In genomic region chr11:116810528-116810927, GRCm38 (mm10) we compare ENCODE assay signal across 13 mouse cellular contexts. TPM values are rescaled to one million over a fixed set of nuclear protein-coding genes. Genes with fewer than 3 reads are reported as not detected.
A peak's percentile ranks its signal among the peaks of the same experiment; 100 is the strongest.
DNase-seq lines count a peak whose midpoint lies in the region; ATAC-seq and TF ChIP-seq lines count a peak whose summit lies in the region.
"Had no signal": no experiment of that assay in that cellular context is flagged by ENCODE, and none has a peak within 500 bp of the region (broad histone marks: within the 10 kb centered on the region; RNA-seq: fewer than 3 reads in every experiment).

No protein-coding gene starts in this region.

- WGBS in heart, embryonic 14.5 days = 86% methylated on average over 11 of the region's 11 CpGs
- 93% methylated on average over 11 of the region's 11 CpGs for WGBS in heart, adult 2 months
- 66% methylated on average over 11 of the region's 11 CpGs for WGBS in embryonic facial prominence, embryonic 13.5 days
- WGBS in hindbrain, embryonic 12.5 days = 30% methylated on average over 11 of the region's 11 CpGs
- WGBS in midbrain, postnatal 0 days = 31% methylated on average over 11 of the region's 11 CpGs

- peaks cover 9% of the 10 kb centered on the region for H3K36me3 ChIP-seq in heart, embryonic 14.5 days (ENCODE audit: control insufficient read depth, insufficient read depth, low read length)
- no peaks in the 10 kb centered on the region for H3K36me3 ChIP-seq in heart, adult 2 months (ENCODE audit: control insufficient read depth, insufficient read depth, low read length)
- H3K36me3 ChIP-seq in embryonic facial prominence, embryonic 13.5 days = no peaks in the 10 kb centered on the region
- no peaks in the 10 kb centered on the region for H3K36me3 ChIP-seq in hindbrain, embryonic 12.5 days
- no peaks in the 10 kb centered on the region for H3K36me3 ChIP-seq in midbrain, postnatal 0 days (ENCODE audit: insufficient read depth, low read length)
- H3K36me3 ChIP-seq: liver, embryonic 15.5 days had no signal

- no peaks in the 10 kb centered on the region for H3K9me3 ChIP-seq in heart, embryonic 14.5 days (ENCODE audit: control insufficient read depth, low read length)
- H3K9me3 ChIP-seq in embryonic facial prominence, embryonic 13.5 days = no peaks in the 10 kb centered on the region
- no peaks in the 10 kb centered on the region for H3K9me3 ChIP-seq in hindbrain, embryonic 12.5 days (replicated peaks)
- H3K9me3 ChIP-seq in midbrain, postnatal 0 days (ENCODE audit: low read length) = no peaks in the 10 kb centered on the region
- H3K9me3 ChIP-seq: liver, embryonic 15.5 days had no signal

- intact Hi-C loops in heart, adult 2 months (cut with DNase I) = loop anchor here (10.0 kb wide), 1 partner anchor 316 kb away; the partner anchor contains the start of gene Prpsap1

- no peak overlapping the region for H3K4me2 ChIP-seq in heart, embryonic 14.5 days (ENCODE audit: low read length)
- no peak overlapping the region for H3K4me2 ChIP-seq in embryonic facial prominence, embryonic 13.5 days
- peak overlapping the region; percentile 56 for H3K4me2 ChIP-seq in hindbrain, embryonic 12.5 days (replicated peaks)
- peak overlapping the region; percentile 50 for H3K4me2 ChIP-seq in midbrain, postnatal 0 days (ENCODE audit: low read depth, low read length, poor library complexity, severe bottlenecking)

- TF ChIP-seq EP300 in heart, adult 2 months (IDR thresholded peaks at IDR 0.05; ENCODE audit: insufficient read depth, low read depth, low read length) = no peak

- H3K9ac ChIP-seq in heart, embryonic 14.5 days (ENCODE audit: low read length) = peak overlapping the region; percentile 70; the same call in 1 of the 2 replicates
- H3K9ac ChIP-seq in heart, adult 2 months (ENCODE audit: low read depth, low read length) = no peak overlapping the region
- H3K9ac ChIP-seq in embryonic facial prominence, embryonic 13.5 days = no peak overlapping the region
- H3K9ac ChIP-seq in hindbrain, embryonic 12.5 days = peak overlapping the region; percentile 61; the same call in 1 of the 2 replicates
- H3K9ac ChIP-seq in midbrain, postnatal 0 days (replicated peaks; ENCODE audit: low read length, poor library complexity, severe bottlenecking) = peak overlapping the region; percentile 54
- H3K9ac ChIP-seq: liver, embryonic 15.5 days had no signal

- H3K27ac ChIP-seq in heart, embryonic 14.5 days (replicated peaks in 1 of 2; ENCODE audit: control insufficient read depth in 1 of 2, insufficient read depth in 1 of 2, low read depth in 2 of 2, low read length in 2 of 2) = no peak overlapping the region
- no peak overlapping the region for H3K27ac ChIP-seq in heart, adult 2 months
- peak overlapping the region; percentile 66; the same call in 1 of the 2 replicates for H3K27ac ChIP-seq in embryonic facial prominence, embryonic 13.5 days
- H3K27ac ChIP-seq in hindbrain, embryonic 12.5 days = peak overlapping the region; percentile 98
- H3K27ac ChIP-seq in midbrain, postnatal 0 days (ENCODE audit: low read depth, low read length) = peak overlapping the region; percentile 96
- H3K27ac ChIP-seq: liver, embryonic 15.5 days had no signal

- no peak for DNase-seq in heart, adult 2 months
- DNase-seq in midbrain, postnatal 0 days (ENCODE audit: low spot score) = peak; percentile 76
- DNase-seq in gastrocnemius, adult 18-20 months (ENCODE audit: low spot score) = no peak
- DNase-seq in frontal cortex, postnatal 14 days (ENCODE audit: low spot score in 2 of 2) = no peak
- DNase-seq in adrenal gland, postnatal 36 days = no peak

- no peak for TF ChIP-seq POLR2A in heart, adult 2 months (IDR thresholded peaks at IDR 0.05; ENCODE audit: insufficient read depth, low read depth, low read length)

- no peak for ATAC-seq in heart, embryonic 14.5 days (ENCODE audit: insufficient number of reproducible peaks, insufficient read depth, low FRiP score, low read depth)
- ATAC-seq in embryonic facial prominence, embryonic 13.5 days (ENCODE audit: insufficient number of reproducible peaks, insufficient read depth, low FRiP score, low TSS enrichment, low read depth) = no peak
- no peak for ATAC-seq in hindbrain, embryonic 12.5 days (ENCODE audit: low FRiP score)
- ATAC-seq in midbrain, postnatal 0 days (ENCODE audit: low FRiP score) = peak; percentile 51; the same call in 1 of the 2 replicates

- no peaks in the 10 kb centered on the region; the same call in 1 of the 2 replicates for H3K27me3 ChIP-seq in heart, embryonic 14.5 days (ENCODE audit: control insufficient read depth, insufficient read depth, low read length)
- no peaks in the 10 kb centered on the region for H3K27me3 ChIP-seq in heart, adult 2 months (ENCODE audit: control insufficient read depth, insufficient read depth, low read length)
- peaks cover 15% of the 10 kb centered on the region; the same call in 1 of the 2 replicates for H3K27me3 ChIP-seq in embryonic facial prominence, embryonic 13.5 days
- no peaks in the 10 kb centered on the region; the same call in 1 of the 2 replicates for H3K27me3 ChIP-seq in hindbrain, embryonic 12.5 days
- H3K27me3 ChIP-seq in midbrain, postnatal 0 days (ENCODE audit: insufficient read depth, low read length) = no peaks in the 10 kb centered on the region

- no peaks in the 10 kb centered on the region for H3K79me2 ChIP-seq in heart, adult 2 months (replicated peaks; ENCODE audit: control insufficient read depth, insufficient read depth, low read length)

- H3K4me1 ChIP-seq in heart, embryonic 14.5 days (ENCODE audit: control insufficient read depth in 2 of 2, insufficient read depth in 2 of 2, low read length in 2 of 2) = peaks cover 35 to 52% of the 10 kb centered on the region in 2 experiments
- peaks cover 23% of the 10 kb centered on the region for H3K4me1 ChIP-seq in heart, adult 2 months (ENCODE audit: control insufficient read depth, insufficient read depth, low read length)
- H3K4me1 ChIP-seq in embryonic facial prominence, embryonic 13.5 days = peaks cover 60% of the 10 kb centered on the region
- peaks cover 68% of the 10 kb centered on the region for H3K4me1 ChIP-seq in hindbrain, embryonic 12.5 days
- H3K4me1 ChIP-seq in midbrain, postnatal 0 days (ENCODE audit: insufficient read depth, low read length) = peaks cover 22% of the 10 kb centered on the region

- no peak overlapping the region for H3K4me3 ChIP-seq in heart, embryonic 14.5 days (ENCODE audit: control insufficient read depth in 1 of 2, insufficient read depth in 1 of 2, low read depth in 1 of 2, low read length in 2 of 2)
- H3K4me3 ChIP-seq in heart, adult 2 months = no peak overlapping the region
- H3K4me3 ChIP-seq in embryonic facial prominence, embryonic 13.5 days = no peak overlapping the region
- H3K4me3 ChIP-seq in hindbrain, embryonic 12.5 days = peak overlapping the region; percentile 27; the same call in 1 of the 2 replicates
- peak overlapping the region; percentile 20; the same call in 1 of the 2 replicates for H3K4me3 ChIP-seq in midbrain, postnatal 0 days (ENCODE audit: low read depth, low read length)

- TF ChIP-seq CTCF in heart, adult 2 months (IDR thresholded peaks at IDR 0.05) = no peak
- TF ChIP-seq CTCF in midbrain, postnatal 0 days (IDR thresholded peaks at IDR 0.05) = no peak

RNA-seq across cellular contexts. Expression of gene Mxra7, which starts 17.3 kb away (rescaled TPM):
- 15.0 and 16.7 TPM in 2 replicates for polyA plus RNA-seq in heart, embryonic 14.5 days (2014; fragmentation: Nextera tagmentation; extraction: Ambion mirVana)
- total RNA-seq in heart, adult 2 months (2021) = 10 to 100 TPM; 15.1 to 19.4 TPM
- 10.4 and 15.6 TPM in 2 replicates for polyA plus RNA-seq in heart, adult 2 months (2012; rRNA removed)
- 19.6 and 19.7 TPM in 2 replicates for polyA plus RNA-seq in embryonic facial prominence, embryonic 13.5 days (2015; fragmentation: Nextera tagmentation; extraction: Ambion mirVana)
- 95.0 and 105 TPM in 2 replicates for polyA plus RNA-seq in hindbrain, embryonic 12.5 days (2016; fragmentation: Nextera tagmentation; extraction: Ambion mirVana)
- total RNA-seq in midbrain, postnatal 0 days (2014; rRNA removed) = 23.3 and 39.1 TPM in 2 replicates
- 29.3 and 32.1 TPM in 2 replicates for polyA plus RNA-seq in midbrain, postnatal 0 days (2015; fragmentation: Nextera tagmentation; extraction: Ambion mirVana)
- 1 to 10 TPM; 5.2 to 8.2 TPM for total RNA-seq in gastrocnemius, adult 18-20 months (2021)
- total RNA-seq in adrenal gland, postnatal 36 days (2021) = 10 to 100 TPM; 38.6 to 52.5 TPM
- polyA plus RNA-seq: CD4-positive, CD25-positive, alpha-beta regulatory T cell, adult 4 months had no signal

RNA-seq across cellular contexts. Expression of gene Mettl23, which starts 32.5 kb away (rescaled TPM):
- polyA plus RNA-seq in heart, embryonic 14.5 days (2014; fragmentation: Nextera tagmentation; extraction: Ambion mirVana) = 70.9 and 79.2 TPM in 2 replicates
- 10 to 100 TPM; 38.3 to 40.5 TPM for total RNA-seq in heart, adult 2 months (2021)
- polyA plus RNA-seq in heart, adult 2 months (2012; rRNA removed) = 34.3 and 59.4 TPM in 2 replicates
- 78.6 and 84.4 TPM in 2 replicates for polyA plus RNA-seq in embryonic facial prominence, embryonic 13.5 days (2015; fragmentation: Nextera tagmentation; extraction: Ambion mirVana)
- 56.1 and 64.9 TPM in 2 replicates for polyA plus RNA-seq in hindbrain, embryonic 12.5 days (2016; fragmentation: Nextera tagmentation; extraction: Ambion mirVana)
- 28.9 and 32.2 TPM in 2 replicates for total RNA-seq in midbrain, postnatal 0 days (2014; rRNA removed)
- polyA plus RNA-seq in midbrain, postnatal 0 days (2015; fragmentation: Nextera tagmentation; extraction: Ambion mirVana) = 47.4 and 48.4 TPM in 2 replicates
- 10 to 100 TPM; 40.1 to 41.4 TPM for total RNA-seq in gastrocnemius, adult 18-20 months (2021)
- 10 to 100 TPM; 31.2 to 36.2 TPM for total RNA-seq in adrenal gland, postnatal 36 days (2021)

RNA-seq across cellular contexts. Expression of gene Jmjd6, which starts 32.7 kb away (rescaled TPM):
- polyA plus RNA-seq in heart, embryonic 14.5 days (2014; fragmentation: Nextera tagmentation; extraction: Ambion mirVana) = 59.0 and 63.7 TPM in 2 replicates
- total RNA-seq in heart, adult 2 months (2021) = 10 to 100 TPM; 34.1 to 37.4 TPM
- 14.6 and 20.9 TPM in 2 replicates for polyA plus RNA-seq in heart, adult 2 months (2012; rRNA removed)
- polyA plus RNA-seq in embryonic facial prominence, embryonic 13.5 days (2015; fragmentation: Nextera tagmentation; extraction: Ambion mirVana) = 73.4 and 77.7 TPM in 2 replicates
- polyA plus RNA-seq in hindbrain, embryonic 12.5 days (2016; fragmentation: Nextera tagmentation; extraction: Ambion mirVana) = 82.3 and 82.9 TPM in 2 replicates
- total RNA-seq in midbrain, postnatal 0 days (2014; rRNA removed) = 38.1 and 43.6 TPM in 2 replicates
- polyA plus RNA-seq in midbrain, postnatal 0 days (2015; fragmentation: Nextera tagmentation; extraction: Ambion mirVana) = 48.8 and 49.8 TPM in 2 replicates
- total RNA-seq in gastrocnemius, adult 18-20 months (2021) = 10 to 100 TPM; 18.4 to 28.1 TPM
- total RNA-seq in adrenal gland, postnatal 36 days (2021) = 10 to 100 TPM; 33.0 to 46.7 TPM

RNA-seq across cellular contexts. Expression of gene St6galnac1, which starts 35.2 kb away (rescaled TPM):
- polyA plus RNA-seq in heart, embryonic 14.5 days (2014; fragmentation: Nextera tagmentation; extraction: Ambion mirVana) = not detected in 2 replicates
- not detected for total RNA-seq in heart, adult 2 months (2021)
- polyA plus RNA-seq in heart, adult 2 months (2012; rRNA removed) = not detected in 2 replicates
- polyA plus RNA-seq in embryonic facial prominence, embryonic 13.5 days (2015; fragmentation: Nextera tagmentation; extraction: Ambion mirVana) = not detected in 2 replicates
- polyA plus RNA-seq in hindbrain, embryonic 12.5 days (2016; fragmentation: Nextera tagmentation; extraction: Ambion mirVana) = not detected in 2 replicates
- not detected in 2 replicates for total RNA-seq in midbrain, postnatal 0 days (2014; rRNA removed)
- not detected in 2 replicates for polyA plus RNA-seq in midbrain, postnatal 0 days (2015; fragmentation: Nextera tagmentation; extraction: Ambion mirVana)
- total RNA-seq in gastrocnemius, adult 18-20 months (2021) = not detected
- under 1 TPM in 1 of 2 experiments, not detected in 1; 0.33 TPM for total RNA-seq in adrenal gland, postnatal 36 days (2021)
- total RNA-seq: left cerebral cortex, postnatal 10 days had no signal
- polyA plus RNA-seq: heart, postnatal 0 days; kidney, embryonic 16.5 days; liver, embryonic 15.5 days had no signal

RNA-seq across cellular contexts. Expression of gene Mfsd11, which starts 41.7 kb away (rescaled TPM):
- polyA plus RNA-seq in heart, embryonic 14.5 days (2014; fragmentation: Nextera tagmentation; extraction: Ambion mirVana) = 31.9 and 39.7 TPM in 2 replicates
- total RNA-seq in heart, adult 2 months (2021) = 10 to 100 TPM; 29.9 to 33.5 TPM
- polyA plus RNA-seq in heart, adult 2 months (2012; rRNA removed) = 23.8 and 27.9 TPM in 2 replicates
- polyA plus RNA-seq in embryonic facial prominence, embryonic 13.5 days (2015; fragmentation: Nextera tagmentation; extraction: Ambion mirVana) = 42.6 and 45.6 TPM in 2 replicates
- 43.3 and 47.6 TPM in 2 replicates for polyA plus RNA-seq in hindbrain, embryonic 12.5 days (2016; fragmentation: Nextera tagmentation; extraction: Ambion mirVana)
- total RNA-seq in midbrain, postnatal 0 days (2014; rRNA removed) = 36.0 and 57.0 TPM in 2 replicates
- polyA plus RNA-seq in midbrain, postnatal 0 days (2015; fragmentation: Nextera tagmentation; extraction: Ambion mirVana) = 54.8 and 64.1 TPM in 2 replicates
- total RNA-seq in gastrocnemius, adult 18-20 months (2021) = 10 to 100 TPM; 19.1 to 26.2 TPM
- total RNA-seq in adrenal gland, postnatal 36 days (2021) = 10 to 100 TPM; 33.7 to 35.2 TPM

Comparison
In these comparisons a context has a peak if more than half of its experiments do, and no peak if none do; other contexts are left out.
1. H3K9ac ChIP-seq: peak in heart, embryonic 14.5 days (single experiment), hindbrain, embryonic 12.5 days (single experiment) and midbrain, postnatal 0 days (single experiment); none in heart, adult 2 months (single experiment) and embryonic facial prominence, embryonic 13.5 days (single experiment).
2. H3K27ac ChIP-seq: peak in embryonic facial prominence, embryonic 13.5 days (single experiment), hindbrain, embryonic 12.5 days (single experiment) and midbrain, postnatal 0 days (single experiment); none in heart, embryonic 14.5 days (0 of 2) and heart, adult 2 months (single experiment).
3. H3K4me2 ChIP-seq: peak in hindbrain, embryonic 12.5 days (single experiment) and midbrain, postnatal 0 days (single experiment); none in heart, embryonic 14.5 days (single experiment) and embryonic facial prominence, embryonic 13.5 days (single experiment).
4. H3K4me3 ChIP-seq: peak in hindbrain, embryonic 12.5 days (single experiment) and midbrain, postnatal 0 days (single experiment); none in heart, embryonic 14.5 days (0 of 2), heart, adult 2 months (single experiment) and embryonic facial prominence, embryonic 13.5 days (single experiment).